Mouse (Mus musculus) inflammation-experienced regulatory T-cells, adult 16 weeks (primary cell): ENCODE measurements around the gene Gm4779. TPM values are rescaled to one million over a fixed set of nuclear protein-coding genes. Genes with fewer than 3 reads are reported as not detected.

Experiments
- polyA plus RNA-seq: library from polyadenylated mRNA; unstranded; fragments of 100-300 nt; shearing (Covaris generic); gene quantifications from one replicate; pipeline ENCODE4 v1.2.1, GENCODE M21; 2017

Gm4779 gene
- 0.21 TPM for polyA plus RNA-seq

DNA sequence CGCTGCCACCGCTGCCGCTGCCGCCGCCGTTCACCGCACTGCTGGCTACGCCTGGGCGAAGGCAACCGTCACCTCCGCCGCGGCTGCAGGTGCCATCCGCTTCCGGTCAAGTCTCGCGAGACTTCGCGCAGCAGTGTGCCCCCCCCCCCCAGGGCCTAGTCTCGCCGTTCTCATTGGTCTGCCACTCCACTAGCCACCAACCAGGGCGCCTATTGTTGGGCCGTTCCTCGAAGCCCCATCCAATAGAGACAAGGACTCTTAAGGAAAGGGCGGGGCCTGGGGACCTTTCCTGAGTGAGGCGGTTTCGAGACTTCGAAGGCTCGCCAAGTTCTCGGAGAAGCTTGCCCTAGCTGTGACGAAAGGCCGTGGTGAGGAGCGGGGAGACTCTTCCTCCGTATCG is at the start of gene Gm4779, which contains the start of gene 8030474K03Rik:
Gene Gm4779, minus strand, starts transcription at position 82 of the 400 bp plus-strand sequence.
Gene 8030474K03Rik, plus strand, starts transcription at position 315 of the 400 bp plus-strand sequence.

Other genes starting within 250 kb of the Gm4779 start
- 392 TPM for gene Ogt, start 154.4 kb downstream of the Gm4779 start, polyA plus RNA-seq
- gene Cxcr3, start 60.2 kb downstream of the Gm4779 start, polyA plus RNA-seq = 246 TPM
- gene 8030474K03Rik, start 233 bp upstream of the Gm4779 start, polyA plus RNA-seq = not detected
- gene Nhsl2, start 55.0 kb upstream of the Gm4779 start, polyA plus RNA-seq = 1.4 TPM